Mouse (Mus musculus) thymus, postnatal 0 days (tissue): ENCODE data around the gene Ankib1. TPM values are rescaled to one million over a fixed set of nuclear protein-coding genes. Genes with fewer than 3 reads are reported as not detected.
A peak's percentile ranks its signal among the peaks of the same experiment; 100 is the strongest.
"Not testable (repeated sequence)": the region's sequence is repeated elsewhere in the genome, so short reads cannot be mapped to it uniquely, and the experiment has no call there.

Source experiments
- DNase-seq: peaks from one replicate; pipeline ENCODE4 v3.0.0-alpha.2; 2015; ENCODE audit warnings: low spot score
- polyA plus RNA-seq: library from polyadenylated mRNA; unstranded; fragments of >200 nt; fragmentation: Nextera tagmentation; extraction: Ambion mirVana; gene quantifications from 2 replicates; pipeline ENCODE4 v1.2.1, GENCODE M21; 2015

Ankib1 gene
- 9.5 and 11.1 TPM in 2 replicates for polyA plus RNA-seq

DNA sequence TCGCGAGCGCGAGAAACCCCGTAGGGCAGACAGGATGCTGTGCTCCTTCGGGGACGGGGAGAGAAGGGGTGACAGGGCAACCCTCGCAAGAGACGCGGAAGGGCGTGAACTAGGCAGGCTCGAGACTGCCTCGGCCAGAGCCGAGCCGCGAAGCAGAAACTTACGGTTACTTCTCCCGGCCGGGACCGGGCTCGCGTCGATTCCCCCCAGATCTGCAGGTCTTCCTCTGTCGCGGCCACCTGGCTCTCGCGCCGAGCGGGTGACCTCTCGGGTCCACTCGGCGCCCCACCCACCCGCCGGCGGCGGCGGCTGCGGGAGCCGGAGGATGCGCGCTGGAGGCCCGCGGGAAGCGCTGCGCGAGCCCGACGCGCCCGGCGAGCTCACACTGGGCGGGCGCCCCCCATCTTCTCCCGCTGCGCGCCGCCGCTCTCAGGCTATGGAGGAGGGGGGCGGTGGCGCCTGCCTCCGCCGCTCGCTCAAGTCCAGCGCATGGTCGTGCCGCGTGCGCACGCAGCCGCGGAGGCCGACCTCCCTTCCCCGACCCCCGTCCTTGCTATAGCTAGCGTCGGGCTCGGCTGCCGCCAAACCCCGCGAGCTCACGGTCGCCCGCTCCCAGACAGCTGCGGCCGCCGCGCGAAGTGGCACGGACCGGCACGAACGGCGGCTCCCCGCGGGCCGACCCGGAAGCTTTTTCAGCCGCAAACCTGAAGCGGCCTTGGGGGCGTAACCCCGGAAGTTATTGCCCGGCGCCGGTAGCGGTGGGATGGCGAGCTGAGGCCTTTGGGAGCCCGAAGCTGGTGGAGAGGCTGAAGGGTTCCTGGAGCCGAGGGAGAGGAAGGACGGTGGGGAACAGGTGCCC is at the start of gene Ankib1, which contains the start of gene Krit1:
Ankib1 (minus strand) TSS at position 493 of the 859 bp plus-strand sequence.
Krit1 (plus strand) TSS at position 752 of the 859 bp plus-strand sequence.
- peak; percentile 88 for DNase-seq

GRCm38 (mm10) chr5:3845026-3845425 is 42.3 kb upstream of the Ankib1 start, which contains the start of gene Lrrd1:
TSS of gene Lrrd1 (plus strand) at chr5:3845173.
- no peak for DNase-seq

DNA sequence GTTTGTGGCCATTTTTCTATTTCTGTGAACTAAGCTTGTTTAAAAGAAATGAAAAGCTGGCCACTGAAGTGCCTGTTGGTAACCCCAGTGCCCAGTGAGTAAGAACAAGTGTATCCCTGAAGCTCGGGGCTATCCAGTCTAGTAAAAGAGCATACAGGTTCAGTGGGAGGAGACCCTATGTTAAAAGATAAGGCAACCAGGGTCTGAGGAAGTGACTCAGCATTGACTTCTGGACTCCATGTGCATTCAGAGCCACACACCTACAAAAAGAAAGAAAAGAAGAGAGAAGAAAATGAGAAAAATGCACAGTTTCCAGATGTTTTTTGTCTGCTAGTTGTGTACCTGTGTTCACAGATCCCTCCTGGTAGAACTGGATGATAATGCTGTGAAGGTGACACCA is 31.4 kb upstream of the Ankib1 start:
- DNase-seq, result no peak

- no peak for DNase-seq
Observed at GRCm38 (mm10) chr5:3808472-3808871, 5.7 kb upstream of the Ankib1 start.

DNA sequence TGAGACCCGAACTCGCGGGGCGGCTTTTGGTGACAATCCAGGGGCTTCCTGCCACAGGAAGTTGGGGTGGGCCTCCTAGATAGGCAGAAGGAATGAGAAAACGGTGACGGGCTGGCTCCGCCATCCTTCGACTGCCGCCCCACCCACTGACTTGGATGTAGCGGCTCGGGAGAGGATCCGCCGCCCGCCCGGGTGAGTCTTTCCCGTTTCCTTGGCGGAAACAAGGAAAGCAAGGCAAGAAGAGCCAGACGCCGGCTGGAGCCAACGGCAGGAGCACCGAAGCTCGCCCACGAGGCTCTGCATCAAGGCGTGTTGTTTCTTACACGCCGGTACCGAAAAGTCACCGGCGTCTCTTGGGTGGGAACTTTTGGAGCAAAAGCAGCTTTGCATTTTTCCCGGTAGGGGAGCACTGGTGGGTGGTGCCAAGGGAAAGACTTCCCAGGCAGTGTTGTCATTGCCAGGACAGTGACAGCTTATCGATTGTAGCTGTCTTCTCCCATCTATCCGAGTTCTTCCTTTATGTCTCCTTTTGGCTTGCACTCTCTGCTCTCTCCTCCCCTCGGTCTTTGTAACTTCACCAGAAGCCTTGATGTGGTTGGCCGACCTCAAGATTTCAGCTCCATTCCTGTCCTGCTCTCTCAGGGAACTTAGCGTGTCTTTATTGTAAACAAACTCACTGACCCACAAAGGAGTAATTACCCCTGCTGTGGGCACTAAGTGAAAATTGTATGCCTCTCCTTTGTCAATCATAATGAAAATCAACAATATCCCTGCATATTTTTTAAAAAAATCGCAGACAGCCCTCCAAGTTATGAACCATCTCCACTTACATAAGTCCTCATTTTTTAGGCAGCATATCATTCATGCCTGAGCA is 804 bp upstream of the Ankib1 start:
- peak; percentile 48 for DNase-seq

GRCm38 (mm10) chr5:3801672-3802432 is 873 bp downstream of the Ankib1 start:
- no peak for DNase-seq

DNA sequence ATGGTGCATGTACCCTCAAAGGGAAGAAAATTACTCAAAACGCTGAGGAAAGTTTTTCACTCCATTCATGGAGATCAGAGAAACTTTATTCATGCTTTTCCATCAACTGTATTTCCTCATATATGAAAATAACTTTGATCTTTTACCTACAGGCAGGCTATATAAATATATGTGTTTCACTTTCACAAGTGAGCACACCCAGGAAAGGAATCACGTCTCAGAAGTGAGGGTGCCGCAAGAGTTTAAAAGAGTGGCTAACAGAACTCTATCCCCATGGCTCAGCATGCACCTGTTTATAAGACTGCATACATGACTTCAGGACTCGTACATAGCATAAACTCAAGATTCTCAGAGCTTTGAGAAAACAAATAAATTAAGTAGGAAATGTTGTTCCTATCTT is 1.8 kb downstream of the Ankib1 start:
- DNase-seq, result no peak

DNA sequence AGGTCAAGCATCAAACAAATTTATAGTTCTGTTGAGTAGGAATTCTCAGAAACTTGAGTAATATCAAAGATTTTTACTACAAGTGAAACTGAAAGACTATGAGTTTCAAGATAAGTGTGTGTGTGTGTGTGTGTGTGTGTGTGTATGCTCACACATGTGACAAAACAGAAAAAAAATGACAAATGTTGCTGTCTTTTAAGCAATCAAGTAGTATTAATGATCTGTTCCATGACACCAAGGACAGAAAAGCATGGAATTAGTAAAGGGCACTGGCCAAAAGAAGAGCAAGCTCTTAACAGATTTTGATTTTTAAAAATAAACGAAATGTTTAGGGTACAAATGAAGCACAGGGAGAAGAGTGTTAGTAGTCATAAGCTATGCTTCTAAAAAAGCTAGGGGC is 2.7 kb downstream of the Ankib1 start:
- no peak for DNase-seq

DNA sequence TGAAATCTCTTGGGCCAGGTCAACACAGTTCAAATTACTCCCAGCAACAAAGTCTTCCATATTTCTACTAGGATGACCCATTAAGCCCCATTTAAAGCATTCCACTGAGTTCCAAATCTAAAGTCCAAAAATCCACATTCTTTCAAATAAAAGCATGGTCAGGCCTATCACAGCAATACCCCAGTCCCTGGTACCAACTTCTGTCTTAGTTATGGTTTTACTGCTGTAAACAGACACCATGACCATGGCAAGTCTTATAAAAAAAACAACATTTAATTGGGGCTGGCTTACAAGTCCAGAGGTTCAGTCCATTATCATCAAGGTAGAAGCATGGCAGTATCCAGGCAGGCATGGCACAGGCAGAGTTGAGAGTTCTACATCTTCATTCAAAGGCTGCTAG is 4.1 kb downstream of the Ankib1 start:
- DNase-seq, result not testable (repeated sequence)

DNA sequence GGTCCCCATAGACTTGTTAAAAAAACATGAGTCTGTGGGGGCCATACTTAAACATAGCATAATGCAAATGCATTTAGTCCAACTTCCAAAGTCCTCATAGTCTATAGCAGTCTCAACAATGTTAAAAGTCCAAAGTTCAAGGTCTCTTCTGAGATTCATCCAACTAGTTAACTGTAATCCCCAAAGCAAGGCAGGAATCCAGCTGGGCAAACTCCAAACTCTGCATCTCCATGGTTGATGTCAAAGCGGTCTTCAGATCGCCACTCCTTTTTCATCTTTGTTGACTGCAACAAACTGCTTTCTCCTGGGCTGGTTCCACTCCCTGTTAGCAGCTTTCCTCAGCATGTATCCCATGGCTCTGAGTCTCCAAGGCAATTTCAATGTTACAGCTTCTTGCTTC is 5.6 kb downstream of the Ankib1 start:
- DNase-seq, result not testable (repeated sequence)

- DNase-seq, result no peak
Observed at GRCm38 (mm10) chr5:3791048-3791447, 11.7 kb downstream of the Ankib1 start.

DNA sequence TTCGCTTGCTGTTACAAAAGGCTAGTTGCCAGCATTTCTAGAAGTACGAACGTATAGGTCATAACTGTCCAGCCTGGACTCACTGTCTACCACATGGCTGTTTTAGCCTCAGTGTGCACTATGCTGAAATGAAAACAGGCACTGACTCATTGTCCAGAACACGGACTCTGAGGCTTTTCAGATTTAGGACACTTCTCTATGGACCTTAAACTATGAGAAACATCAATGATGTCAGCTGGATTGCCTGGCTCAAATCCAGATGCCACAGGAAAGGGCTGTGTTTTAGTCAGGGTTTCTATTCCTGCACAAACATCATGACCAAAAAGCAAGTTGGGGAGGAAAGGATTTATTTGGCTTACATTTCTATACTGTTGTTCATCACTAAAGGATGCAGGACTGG is 15.2 kb downstream of the Ankib1 start:
- no peak for DNase-seq

- DNase-seq, result no peak
Observed at GRCm38 (mm10) chr5:3784751-3785496, 17.8 kb downstream of the Ankib1 start.

DNA sequence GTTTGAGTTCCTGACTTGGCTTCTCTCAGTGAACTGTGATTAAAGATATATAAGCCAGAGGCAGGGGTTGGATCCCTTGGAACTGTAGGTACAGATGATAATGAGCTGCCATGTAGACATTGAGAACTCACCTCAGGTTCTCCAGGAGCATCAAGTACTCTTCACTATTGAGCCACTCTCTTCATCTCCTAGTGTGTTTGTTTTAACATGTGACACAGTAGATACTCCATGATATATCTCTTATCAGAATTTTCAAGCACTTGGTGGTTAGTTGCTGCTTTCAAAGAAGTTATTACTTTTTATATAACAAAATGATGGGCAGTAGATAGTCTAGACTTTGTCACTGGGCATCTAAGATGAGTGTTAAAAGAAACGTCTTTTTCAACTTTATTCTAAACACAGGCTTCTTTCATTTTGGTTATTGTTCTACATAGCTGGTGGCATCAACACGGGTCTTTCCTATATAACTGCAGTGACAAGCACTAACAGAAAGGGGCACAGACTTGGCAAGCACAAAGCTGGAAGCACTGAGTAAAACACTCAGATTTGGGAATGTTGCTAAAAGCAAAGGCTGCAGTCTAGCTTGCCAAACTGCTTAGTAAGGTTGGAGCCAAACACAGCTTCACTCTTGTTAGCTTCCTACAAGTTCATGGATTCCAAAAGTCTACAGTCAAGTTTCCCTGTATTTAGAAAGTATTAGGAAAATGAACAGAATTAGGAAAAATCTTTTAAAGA is 18.6 kb downstream of the Ankib1 start:
- DNase-seq, result no peak

DNA sequence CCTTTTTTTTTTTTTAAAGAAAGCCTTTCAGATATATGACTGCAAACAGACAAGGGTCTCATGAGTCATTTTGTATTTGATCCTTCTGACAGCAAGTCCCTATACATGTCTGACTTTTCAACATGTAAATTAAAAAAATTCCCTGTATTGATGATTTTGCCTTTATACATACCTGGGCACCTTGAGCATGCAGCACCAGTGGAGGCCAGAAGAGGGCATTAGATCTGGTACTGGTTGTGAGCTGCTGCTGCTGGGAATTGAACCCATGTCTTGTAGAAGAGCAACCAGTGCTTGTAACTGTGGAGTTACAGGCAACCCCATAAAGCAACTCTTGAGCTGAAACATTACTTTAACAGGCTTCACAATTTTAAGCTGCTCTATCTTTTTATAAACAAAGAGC is 20.1 kb downstream of the Ankib1 start:
- peak; percentile 17 for DNase-seq

DNA sequence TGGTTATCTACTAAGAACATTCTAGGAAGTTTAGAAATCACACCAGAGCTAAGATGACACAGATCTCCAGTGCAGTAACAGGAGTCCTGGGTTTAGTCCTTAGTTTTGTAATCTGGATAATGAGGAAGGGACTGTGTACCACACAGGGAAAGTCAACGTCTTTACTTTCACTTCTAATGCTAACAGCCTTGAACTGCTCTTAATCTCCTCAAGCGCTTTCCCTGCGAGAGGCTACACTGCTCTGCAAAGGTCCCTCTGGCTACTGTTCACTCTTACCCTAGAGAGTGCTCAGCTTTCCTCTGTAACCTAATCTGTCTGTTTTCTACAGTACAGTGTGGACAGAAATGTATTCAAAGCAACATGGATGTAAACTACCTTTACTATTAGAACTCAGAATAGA is 30.7 kb downstream of the Ankib1 start:
- no peak for DNase-seq

DNA sequence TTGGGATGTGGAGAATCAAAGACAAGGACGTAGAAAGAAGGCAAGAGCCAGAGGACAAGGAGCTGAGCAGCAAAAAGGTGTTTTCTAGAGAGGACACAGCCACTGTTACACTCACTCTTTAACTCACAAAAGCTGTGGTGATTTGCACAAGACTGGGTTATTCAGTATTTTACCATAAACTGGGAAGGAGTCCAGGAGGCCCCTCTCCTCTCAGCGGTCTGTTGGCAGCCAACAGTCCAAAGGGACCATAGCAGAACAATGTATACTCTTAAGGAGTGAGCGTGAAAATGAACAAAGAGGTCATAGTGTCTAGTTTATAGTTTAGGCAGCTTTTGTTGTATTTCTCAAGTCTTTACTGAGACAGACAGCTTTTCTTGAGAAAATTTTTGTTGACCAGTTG is 31.2 kb downstream of the Ankib1 start:
- no peak for DNase-seq

GRCm38 (mm10) chr5:3750536-3750935 is 52.2 kb downstream of the Ankib1 start:
- not testable (repeated sequence) for DNase-seq

DNA sequence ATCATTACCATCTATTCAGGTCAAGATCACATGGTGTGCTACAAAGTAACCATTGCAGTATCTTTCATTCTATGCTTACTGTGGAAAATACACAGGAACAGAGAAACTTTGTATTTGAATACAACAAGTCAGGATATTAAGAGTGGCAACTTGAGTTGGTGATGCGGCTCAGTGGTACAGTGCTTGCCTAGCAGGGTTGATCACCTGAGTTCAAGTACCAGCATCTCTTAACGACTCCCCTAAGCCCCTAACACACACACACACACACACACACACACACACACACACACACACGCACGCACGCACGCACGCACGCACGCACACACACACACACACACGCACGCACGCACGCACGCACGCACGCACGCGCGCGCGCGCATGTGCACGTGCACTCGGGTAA is 69.9 kb downstream of the Ankib1 start:
- not testable (repeated sequence) for DNase-seq

DNA sequence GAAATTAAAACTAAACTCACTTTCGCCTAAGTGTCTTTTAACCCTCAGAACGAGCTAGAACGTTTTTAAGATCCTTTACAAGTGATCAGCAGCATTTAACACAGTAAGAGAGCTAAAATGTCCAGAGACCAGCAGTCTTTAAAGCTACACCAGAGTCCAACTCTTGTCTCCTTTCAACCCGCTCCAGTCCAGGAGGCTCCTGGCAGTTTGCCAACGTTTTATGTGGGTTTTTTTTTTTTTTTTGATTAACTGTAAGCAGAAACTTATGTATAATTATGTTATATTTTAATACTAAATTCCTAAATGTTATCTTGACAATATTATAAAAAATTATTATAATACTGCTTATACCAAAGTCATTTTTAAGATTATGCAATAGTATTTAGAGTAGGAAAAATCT is 73.9 kb downstream of the Ankib1 start:
- DNase-seq, result no peak
